7 mouse cellular contexts compared by ENCODE assay signal in genomic region chr5:136243851-136244761, GRCm38 (mm10). TPM values are rescaled to one million over a fixed set of nuclear protein-coding genes. Genes with fewer than 3 reads are reported as not detected.
DNase-seq lines count a peak whose midpoint lies in the region; ATAC-seq and TF ChIP-seq lines count a peak whose summit lies in the region.

No protein-coding gene starts in this region.

- peaks cover 42% of the 10 kb centered on the region for H3K4me1 ChIP-seq in forebrain, embryonic 12.5 days
- H3K4me1 ChIP-seq in intestine, embryonic 15.5 days (replicated peaks), result peaks cover 8% of the 10 kb centered on the region
- H3K4me1 ChIP-seq in lung, postnatal 0 days (ENCODE audit: insufficient read depth, low read depth, low read length), result peaks cover 7% of the 10 kb centered on the region
- 0 out of 2 replicates have a peak, but pooled peaks cover 5% of the 10 kb centered on the region for H3K4me1 ChIP-seq in stomach, postnatal 0 days (replicated peaks; ENCODE audit: control insufficient read depth, insufficient read depth)

- H3K4me3 ChIP-seq in forebrain, embryonic 12.5 days (replicated peaks), result peak overlapping the region; percentile 67
- H3K4me3 ChIP-seq in intestine, embryonic 15.5 days (replicated peaks), result peak overlapping the region; percentile 77
- H3K4me3 ChIP-seq in lung, postnatal 0 days (ENCODE audit: low read depth, low read length), result peak overlapping the region; percentile 65
- H3K4me3 ChIP-seq in stomach, postnatal 0 days (ENCODE audit: low read depth, low read length), result peak overlapping the region; percentile 65

- H3K27me3 ChIP-seq in forebrain, embryonic 12.5 days, result 0 out of 2 replicates have a peak, but pooled peaks cover 9% of the 10 kb centered on the region
- no peaks in the 10 kb centered on the region for H3K27me3 ChIP-seq in intestine, embryonic 15.5 days (replicated peaks)
- H3K27me3 ChIP-seq in lung, postnatal 0 days (replicated peaks; ENCODE audit: insufficient read depth, low read length), result no peaks in the 10 kb centered on the region
- no peaks in the 10 kb centered on the region for H3K27me3 ChIP-seq in stomach, postnatal 0 days (ENCODE audit: control insufficient read depth, insufficient read depth, low read length)

- under 1% methylated on average over 58 of the region's 67 CpGs for WGBS in forebrain, embryonic 12.5 days
- WGBS in intestine, embryonic 15.5 days, result under 1% methylated on average over 67 of the region's 67 CpGs
- 2% methylated on average over 52 of the region's 67 CpGs for WGBS in lung, postnatal 0 days
- WGBS in stomach, postnatal 0 days, result under 1% methylated on average over 62 of the region's 67 CpGs

- peak overlapping the region; percentile 88 for H3K4me2 ChIP-seq in forebrain, embryonic 12.5 days
- H3K4me2 ChIP-seq in intestine, embryonic 15.5 days (replicated peaks), result peak overlapping the region; percentile 96
- H3K4me2 ChIP-seq in lung, postnatal 0 days (replicated peaks; ENCODE audit: low read depth, low read length), result peak overlapping the region; percentile 94
- H3K4me2 ChIP-seq in stomach, postnatal 0 days (replicated peaks; ENCODE audit: low read depth), result peak overlapping the region; percentile 95

- peak overlapping the region; percentile 78 for H3K27ac ChIP-seq in forebrain, embryonic 12.5 days
- H3K27ac ChIP-seq in intestine, embryonic 15.5 days, result peak overlapping the region; percentile 58; the same call in 1 of the 2 replicates
- H3K27ac ChIP-seq in lung, postnatal 0 days (ENCODE audit: low read length), result no peak overlapping the region
- H3K27ac ChIP-seq in stomach, postnatal 0 days (replicated peaks), result peak overlapping the region; percentile 61; the same call in 1 of the 2 replicates

- H3K36me3 ChIP-seq in forebrain, embryonic 12.5 days (replicated peaks), result no peaks in the 10 kb centered on the region; the same call in 1 of the 2 replicates
- no peaks in the 10 kb centered on the region for H3K36me3 ChIP-seq in intestine, embryonic 15.5 days
- H3K36me3 ChIP-seq in lung, postnatal 0 days (ENCODE audit: insufficient read depth, low read length), result no peaks in the 10 kb centered on the region
- no peaks in the 10 kb centered on the region for H3K36me3 ChIP-seq in stomach, postnatal 0 days (ENCODE audit: control insufficient read depth, insufficient read depth, low read length)

- no peaks in the 10 kb centered on the region for H3K9me3 ChIP-seq in forebrain, embryonic 12.5 days
- no peaks in the 10 kb centered on the region for H3K9me3 ChIP-seq in intestine, embryonic 15.5 days
- no peaks in the 10 kb centered on the region for H3K9me3 ChIP-seq in lung, postnatal 0 days (ENCODE audit: low read length)
- H3K9me3 ChIP-seq in stomach, postnatal 0 days (ENCODE audit: control insufficient read depth, low read length), result no peaks in the 10 kb centered on the region

- no peak for TF ChIP-seq CTCF in lung, postnatal 0 days (IDR thresholded peaks at IDR 0.05)
- TF ChIP-seq CTCF in stomach, postnatal 0 days (IDR thresholded peaks at IDR 0.05; ENCODE audit: low read depth), result no peak

- peak; percentile 52 to 60 for DNase-seq in right cerebral cortex, postnatal 10 days (ENCODE audit: low spot score in 2 of 2)
- DNase-seq in right cerebral cortex, postnatal 14 days, result no peak
- peak; percentile 43 for DNase-seq in brain, adult 2 months (ENCODE audit: low read depth, low spot score)
- no peak for DNase-seq in lung, postnatal 0 days (ENCODE audit: low spot score)
- no peak for DNase-seq in stomach, postnatal 0 days (ENCODE audit: low spot score)

- no peak for TF ChIP-seq EP300 in lung, postnatal 0 days (IDR thresholded peaks at IDR 0.05)
- no peak for TF ChIP-seq EP300 in stomach, postnatal 0 days (optimal IDR thresholded peaks at IDR 0.05)

- H3K9ac ChIP-seq in forebrain, embryonic 12.5 days, result peak overlapping the region; percentile 80
- peak overlapping the region; percentile 69 for H3K9ac ChIP-seq in intestine, embryonic 15.5 days
- H3K9ac ChIP-seq in lung, postnatal 0 days (replicated peaks; ENCODE audit: low read depth), result peak overlapping the region; percentile 29
- H3K9ac ChIP-seq in stomach, postnatal 0 days (ENCODE audit: low read length), result peak overlapping the region; percentile 67

- ATAC-seq in forebrain, embryonic 12.5 days (ENCODE audit: low FRiP score), result peak; percentile 61
- peak; percentile 60 for ATAC-seq in intestine, embryonic 15.5 days
- peak; percentile 59 for ATAC-seq in lung, postnatal 0 days
- ATAC-seq in stomach, postnatal 0 days (ENCODE audit: low FRiP score, low TSS enrichment), result peak; percentile 28

RNA-seq across cellular contexts. Expression of gene Sh2b2, which starts 2.2 kb away (rescaled TPM):
- 19.6 and 21.7 TPM in 2 replicates for polyA plus RNA-seq in forebrain, embryonic 12.5 days (2016; fragmentation: Nextera tagmentation; extraction: Ambion mirVana)
- polyA plus RNA-seq in intestine, embryonic 15.5 days (2015; fragmentation: Nextera tagmentation; extraction: Ambion mirVana), result 2.8 and 3.1 TPM in 2 replicates
- 1.5 and 1.8 TPM in 2 replicates for polyA plus RNA-seq in lung, postnatal 0 days (2015; fragmentation: Nextera tagmentation; extraction: Ambion mirVana)
- polyA plus RNA-seq in stomach, postnatal 0 days (2015; fragmentation: Nextera tagmentation; extraction: Ambion mirVana), result 0.92 and 1.1 TPM in 2 replicates

RNA-seq across cellular contexts. Expression of gene Prkrip1, which starts 45.3 kb away (rescaled TPM):
- 71.0 and 80.1 TPM in 2 replicates for polyA plus RNA-seq in forebrain, embryonic 12.5 days (2016; fragmentation: Nextera tagmentation; extraction: Ambion mirVana)
- 44.2 and 45.7 TPM in 2 replicates for polyA plus RNA-seq in intestine, embryonic 15.5 days (2015; fragmentation: Nextera tagmentation; extraction: Ambion mirVana)
- polyA plus RNA-seq in lung, postnatal 0 days (2015; fragmentation: Nextera tagmentation; extraction: Ambion mirVana), result 32.9 and 37.7 TPM in 2 replicates
- polyA plus RNA-seq in stomach, postnatal 0 days (2015; fragmentation: Nextera tagmentation; extraction: Ambion mirVana), result 30.6 and 34.1 TPM in 2 replicates

Comparison
In these comparisons a context has a peak if more than half of its experiments do, and no peak if none do; other contexts are left out.
1. DNase-seq: peak in right cerebral cortex, postnatal 10 days (2 of 2) and brain, adult 2 months (single experiment); none in right cerebral cortex, postnatal 14 days (single experiment), lung, postnatal 0 days (single experiment) and stomach, postnatal 0 days (single experiment).
2. H3K9ac ChIP-seq: peak in every context shown above with its lines; median percentile 80 in forebrain, embryonic 12.5 days; 69 in intestine, embryonic 15.5 days; 67 in stomach, postnatal 0 days; 29 in lung, postnatal 0 days.
3. Peak in every context shown above with its lines, with median percentiles within 50 percentile points of each other: ATAC-seq, H3K4me2 ChIP-seq and H3K4me3 ChIP-seq.